Mouse (Mus musculus) heart, postnatal 0 days (tissue): ENCODE data around the gene 4930404H24Rik. TPM values are rescaled to one million over a fixed set of nuclear protein-coding genes. Genes with fewer than 3 reads are reported as not detected.
A peak's percentile ranks its signal among the peaks of the same experiment; 100 is the strongest.

Source experiments
- ATAC-seq: fragments of 200-750 bp; cut with Nextera tagmentation; 2 replicates; pipeline ENCODE4 v1.8.0; 2017; ENCODE audit warnings: low read depth, moderate number of reproducible peaks, moderate library complexity; ENCODE audit not compliant: insufficient read depth
- DNase-seq: peaks from one replicate; pipeline ENCODE4 v3.0.0-alpha.2; 2016; ENCODE audit warnings: low spot score
- H3K27ac ChIP-seq: fragments of 300-500 bp; sonication (generic); 2 replicates; pipeline ENCODE4 v1.5.1; 2014; ENCODE audit warnings: low read depth, mild to moderate bottlenecking
- H3K27me3 ChIP-seq: fragments of 300-500 bp; sonication (generic); 2 replicates; pipeline ENCODE4 v1.6.1; 2014; ENCODE audit warnings: low read length, mixed read lengths; ENCODE audit not compliant: control insufficient read depth, insufficient read depth
- H3K36me3 ChIP-seq: fragments of 300-500 bp; sonication (generic); replicated peaks from 2 replicates; pipeline ENCODE4 v1.6.1; 2014; ENCODE audit warnings: low read length, mixed read lengths; ENCODE audit not compliant: control insufficient read depth, insufficient read depth
- H3K4me1 ChIP-seq: fragments of 300-500 bp; sonication (generic); 2 replicates; pipeline ENCODE4 v1.6.1; 2014; ENCODE audit warnings: antibody characterized with exemption; ENCODE audit not compliant: control insufficient read depth, insufficient read depth
- H3K4me2 ChIP-seq: fragments of 300-500 bp; sonication (generic); 2 replicates; pipeline ENCODE4 v1.6.1; 2014; ENCODE audit warnings: low read depth, mild to moderate bottlenecking, low read length, moderate library complexity
- H3K4me3 ChIP-seq: fragments of 300-500 bp; sonication (generic); 2 replicates; pipeline ENCODE4 v1.5.1; 2014; ENCODE audit warnings: low read depth, low read length
- H3K9ac ChIP-seq: fragments of 300-500 bp; sonication (generic); replicated peaks from 2 replicates; pipeline ENCODE4 v1.6.1; 2014; ENCODE audit warnings: low read depth, low read length, mixed read lengths
- H3K9me3 ChIP-seq: fragments of 300-500 bp; sonication (generic); replicated peaks from 2 replicates; pipeline ENCODE4 v1.6.1; 2016; ENCODE audit warnings: low read length; ENCODE audit not compliant: control insufficient read depth
- CTCF ChIP-seq: IDR thresholded peaks from 2 replicates; pipeline ENCODE4 v1.5.1; 2016; ENCODE audit warnings: antibody characterized with exemption, control low read depth, low read depth
- EP300 ChIP-seq: IDR thresholded peaks from 2 replicates; pipeline ENCODE4 v1.6.1; 2016; ENCODE audit warnings: antibody characterized with exemption, low read depth
- WGBS: fragments of 180-500 bp; shearing (Covaris S2); extraction: QIAGEN DNeasy Blood & Tissue Kit; methylation state at CpG from one replicate; pipeline ENCODE4 v1.1.7; 2014; 5-methylcytosine and 5-hydroxymethylcytosine counted together
- polyA plus RNA-seq: library from polyadenylated mRNA; unstranded; fragments of >200 nt; fragmentation: Nextera tagmentation; extraction: Ambion mirVana; gene quantifications from 2 replicates; pipeline ENCODE4 v1.2.1, GENCODE M21; 2015
- total RNA-seq: library from RNA; depleted of rRNA; stranded (reverse); fragments of >200 nt; gene quantifications from 2 replicates; pipeline ENCODE4 v1.2.3, GENCODE M21; 2014; ENCODE audit warnings: low replicate concordance

The 4930404H24Rik gene
- total and polyA plus RNA-seq, 2 experiments from 2014 or later = 0.45 TPM; not detected in 1

DNA sequence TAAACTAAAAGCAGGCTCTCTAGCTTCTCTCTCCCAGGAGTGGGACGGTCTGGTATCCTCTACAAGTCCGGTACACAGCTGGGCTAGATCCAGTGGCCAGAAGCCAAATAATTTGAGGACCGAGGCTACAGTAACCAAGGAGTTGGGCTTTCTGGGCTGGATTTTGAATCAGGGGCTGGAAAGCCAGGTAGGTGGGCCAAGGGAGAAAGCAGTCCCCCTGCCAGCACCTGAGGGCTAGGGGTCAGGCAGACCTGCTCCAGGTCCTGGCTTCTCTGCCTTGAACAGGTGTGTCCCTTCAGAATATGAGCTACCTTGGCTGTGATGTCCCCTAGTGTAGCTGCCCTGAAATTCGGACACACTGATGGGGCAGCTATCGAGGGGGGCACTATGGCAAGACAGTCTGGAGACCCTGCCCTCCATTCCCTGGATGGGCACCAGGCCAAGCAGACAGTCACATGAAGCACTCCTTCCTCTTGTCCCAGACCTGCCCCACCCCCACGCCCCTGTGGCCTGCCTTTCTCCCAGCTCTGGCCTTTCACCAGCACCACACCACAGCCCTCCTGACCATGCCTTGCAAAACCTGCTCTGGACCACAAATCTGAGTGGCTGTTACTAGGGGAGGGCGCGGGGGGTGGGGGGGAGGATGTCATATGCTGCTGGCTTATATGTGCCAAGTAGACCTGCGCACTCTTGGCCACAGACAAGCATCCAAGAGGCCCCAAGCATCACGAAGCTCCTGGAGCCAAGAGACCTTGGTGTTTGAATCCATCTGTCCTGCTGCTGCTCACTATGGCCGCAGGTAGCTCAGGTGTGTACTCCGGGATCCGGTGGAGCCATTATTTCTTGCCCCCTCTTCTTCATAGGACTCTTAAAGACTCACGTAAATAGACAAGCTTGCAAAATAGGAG lies 20.1 kb downstream of the 4930404H24Rik start:
- WGBS = 67% methylated on average over 14 of the region's 14 CpGs
- Histone ChIP-seq H3K9me3 (no peaks in the 10 kb centered on the region), H3K27ac (no peak overlapping the region), H3K27me3 (no peaks in the 10 kb centered on the region), H3K4me2 (no peak overlapping the region), H3K4me3 (no peak overlapping the region), H3K36me3 (no peaks in the 10 kb centered on the region), H3K9ac (no peak overlapping the region), H3K4me1 (no peaks in the 10 kb centered on the region)
- ATAC-seq = no peak
- DNase-seq = no peak
- TF ChIP-seq EP300 (no peak), CTCF (no peak)

- DNase-seq = no peak
- Histone ChIP-seq H3K4me3 (no peak overlapping the region), H3K9ac (no peak overlapping the region), H3K27me3 (no peaks in the 10 kb centered on the region), H3K4me2 (no peak overlapping the region), H3K27ac (no peak overlapping the region), H3K9me3 (no peaks in the 10 kb centered on the region), H3K4me1 (no peaks in the 10 kb centered on the region), H3K36me3 (no peaks in the 10 kb centered on the region)
- no peak for ATAC-seq
- 87% methylated on average over 3 of the region's 3 CpGs for WGBS
- TF ChIP-seq EP300 = no peak
- TF ChIP-seq CTCF = no peak
These were observed 21.4 kb downstream of the 4930404H24Rik start for GRCm38 (mm10) chr2:153513983-153514382.

DNA sequence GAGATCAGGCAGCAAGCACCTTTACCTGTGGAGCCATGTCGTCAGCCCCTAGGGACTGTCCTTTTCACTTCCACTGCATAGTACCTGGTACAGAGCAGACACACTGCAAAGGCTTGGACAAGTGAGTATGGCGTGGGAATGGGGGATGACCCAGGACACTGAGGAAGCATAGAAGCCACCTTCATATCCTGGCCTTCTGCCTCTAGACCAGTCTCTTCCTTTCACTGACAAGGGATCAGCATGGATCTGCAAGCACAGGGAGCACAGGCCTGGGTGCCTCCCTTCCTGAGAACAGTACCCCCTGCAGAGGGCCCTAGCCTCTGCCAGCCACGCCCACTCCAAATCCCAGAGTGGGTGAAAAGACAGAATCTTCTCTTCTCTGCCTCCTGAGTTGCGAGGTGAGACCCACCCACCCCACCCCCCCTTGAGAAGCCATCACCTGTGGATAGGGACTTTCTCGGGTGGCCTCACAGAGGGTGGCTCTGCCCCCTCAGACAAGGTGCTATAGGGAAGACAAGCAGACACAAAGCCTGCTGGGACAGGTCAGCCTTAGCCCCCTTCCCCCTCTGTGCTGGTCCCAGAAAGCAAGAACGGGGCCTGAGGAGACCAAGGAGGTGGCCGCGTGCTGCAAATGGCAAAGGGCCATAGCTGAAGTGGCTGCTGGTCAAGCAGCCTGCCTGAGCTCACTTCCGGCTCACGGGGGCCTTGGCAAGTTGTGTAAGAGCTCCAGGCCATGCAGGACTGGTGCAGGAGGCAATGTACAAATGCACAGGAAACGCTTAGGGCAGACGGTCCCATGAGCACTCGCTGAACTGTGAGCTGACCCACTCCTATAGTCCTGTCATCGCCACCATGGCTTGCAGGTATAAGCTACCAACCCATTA lies 22.1 kb downstream of the 4930404H24Rik start:
- no peak overlapping the region for H3K4me2 ChIP-seq
- no peak for ATAC-seq
- no peaks in the 10 kb centered on the region for H3K36me3 ChIP-seq
- no peak overlapping the region for H3K27ac ChIP-seq
- H3K27me3 ChIP-seq = no peaks in the 10 kb centered on the region
- no peak overlapping the region for H3K4me3 ChIP-seq
- 68% methylated on average over 14 of the region's 14 CpGs for WGBS
- no peaks in the 10 kb centered on the region for H3K4me1 ChIP-seq
- no peak for DNase-seq
- TF ChIP-seq CTCF = no peak
- TF ChIP-seq EP300 = no peak
- no peak overlapping the region for H3K9ac ChIP-seq
- no peaks in the 10 kb centered on the region for H3K9me3 ChIP-seq

DNA sequence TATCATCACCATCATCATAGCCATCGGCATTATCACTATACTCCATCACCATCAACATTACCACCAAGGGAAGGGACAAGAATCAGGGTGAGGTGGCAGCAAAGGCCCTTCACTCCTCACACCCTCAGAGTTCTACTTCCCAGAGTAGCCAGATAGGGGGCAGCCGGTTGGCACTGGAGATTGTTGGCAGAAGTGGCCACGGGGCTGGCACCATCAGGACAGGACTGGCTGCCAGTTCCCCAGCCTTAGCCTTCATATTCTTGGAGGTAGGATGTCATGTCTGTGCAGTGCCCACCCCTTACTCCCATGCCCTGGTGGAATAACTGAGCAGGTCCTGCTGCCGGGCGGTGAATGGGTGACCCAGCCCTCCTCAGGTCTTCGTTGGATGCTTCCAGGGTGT lies 23.0 kb downstream of the 4930404H24Rik start:
- TF ChIP-seq EP300 (no peak), CTCF (no peak)
- H3K27me3 ChIP-seq = no peaks in the 10 kb centered on the region
- ATAC-seq = no peak
- no peaks in the 10 kb centered on the region for H3K4me1 ChIP-seq
- no peak overlapping the region for H3K9ac ChIP-seq
- no peak overlapping the region for H3K4me3 ChIP-seq
- no peaks in the 10 kb centered on the region for H3K9me3 ChIP-seq
- WGBS = 83% methylated on average over 6 of the region's 6 CpGs
- DNase-seq = no peak
- no peak overlapping the region for H3K27ac ChIP-seq
- no peak overlapping the region for H3K4me2 ChIP-seq
- no peaks in the 10 kb centered on the region for H3K36me3 ChIP-seq

- no peaks in the 10 kb centered on the region for H3K27me3 ChIP-seq
- DNase-seq (peak; percentile 29), ATAC-seq (peak; percentile 44)
- no peak overlapping the region for H3K9ac ChIP-seq
- no peak overlapping the region for H3K4me2 ChIP-seq
- no peaks in the 10 kb centered on the region for H3K4me1 ChIP-seq
- no peak overlapping the region for H3K27ac ChIP-seq
- TF ChIP-seq CTCF (peak; percentile 57), EP300 (no peak)
- H3K9me3 ChIP-seq = no peaks in the 10 kb centered on the region
- 48% methylated on average over 4 of the region's 4 CpGs for WGBS
- H3K4me3 ChIP-seq = no peak overlapping the region
- H3K36me3 ChIP-seq = no peaks in the 10 kb centered on the region
These were observed 24.4 kb downstream of the 4930404H24Rik start for GRCm38 (mm10) chr2:153516961-153517360.
